In the genomic region with DNA sequence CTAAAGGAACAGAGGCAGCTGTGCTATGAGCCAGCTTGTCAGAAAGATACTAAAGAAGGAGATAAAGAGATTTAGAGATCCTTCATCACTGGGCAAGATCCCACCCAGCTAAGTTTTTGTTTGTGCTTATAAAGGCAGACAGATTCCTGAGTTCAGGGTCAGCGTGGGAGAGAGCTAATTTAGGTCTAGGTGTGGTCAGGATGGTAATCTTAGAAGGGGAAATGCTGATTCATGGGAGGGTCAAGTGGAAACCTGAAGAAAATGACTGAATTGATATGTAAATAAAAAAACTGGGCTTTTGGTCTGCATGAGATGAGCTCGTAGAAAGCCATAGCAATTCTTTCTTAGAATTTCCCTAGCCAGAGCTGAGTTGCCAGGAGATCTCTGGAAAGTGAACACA, we compare ENCODE assay signal across 37 mouse cellular contexts. TPM values are rescaled to one million over a fixed set of nuclear protein-coding genes. Genes with fewer than 3 reads are reported as not detected.
"Had no signal": no experiment of that assay in that cellular context is flagged by ENCODE, and none has a peak within 500 bp of the region (broad histone marks: within the 10 kb centered on the region; RNA-seq: fewer than 3 reads in every experiment).

No protein-coding gene starts in this region.

- DNase-seq: gastrocnemius, postnatal 14 days; gastrocnemius, postnatal 36 days; heart, adult 2 months; heart, postnatal 10 days; heart, postnatal 4 days; kidney, adult 18-20 months; kidney, adult 8-10 months; kidney, postnatal 10 days; kidney, postnatal 25 days; kidney, postnatal 4 days; liver; liver, embryonic 13.5 days had no signal

- H3K4me2 ChIP-seq: heart, embryonic 12.5 days; hindbrain, embryonic 12.5 days; hindbrain, embryonic 14.5 days; intestine, embryonic 15.5 days; limb, embryonic 12.5 days; liver, embryonic 11.5 days; liver, embryonic 13.5 days had no signal

- H3K36me3 ChIP-seq: heart, embryonic 12.5 days; hindbrain, embryonic 10.5 days; hindbrain, embryonic 12.5 days; intestine, embryonic 15.5 days; limb, embryonic 10.5 days; limb, embryonic 12.5 days; liver, embryonic 13.5 days had no signal

- ATAC-seq: hindbrain, embryonic 16.5 days; inflammation-experienced regulatory T-cells, adult 6 months; intestine, embryonic 15.5 days; intestine, postnatal 0 days had no signal

- H3K9me3 ChIP-seq: heart, embryonic 12.5 days; hindbrain, embryonic 10.5 days; hindbrain, embryonic 12.5 days; intestine, embryonic 15.5 days; limb, embryonic 10.5 days; limb, embryonic 12.5 days; liver, embryonic 13.5 days had no signal

- H3K4me1 ChIP-seq: heart, embryonic 12.5 days; hindbrain, embryonic 12.5 days; intestine, embryonic 15.5 days; limb, embryonic 10.5 days; limb, embryonic 12.5 days; liver, embryonic 13.5 days had no signal

- H3K4me3 ChIP-seq: heart, adult 2 months; heart, embryonic 12.5 days; hindbrain, embryonic 10.5 days; hindbrain, embryonic 12.5 days; intestine, embryonic 15.5 days; layer of hippocampus, adult 2 months; left cerebral cortex, adult 2 months; limb, embryonic 10.5 days; limb, embryonic 12.5 days; liver, embryonic 13.5 days had no signal

- H3K9ac ChIP-seq: heart, embryonic 12.5 days; hindbrain, embryonic 12.5 days; hindbrain, embryonic 14.5 days; intestine, embryonic 15.5 days; limb, embryonic 12.5 days; liver, embryonic 13.5 days had no signal

- H3K27me3 ChIP-seq: heart, embryonic 12.5 days; hindbrain, embryonic 12.5 days; intestine, embryonic 15.5 days; limb, embryonic 12.5 days; liver, embryonic 13.5 days had no signal

- H3K27ac ChIP-seq: heart, adult 2 months; hindbrain, embryonic 10.5 days; hindbrain, embryonic 12.5 days; hindbrain, embryonic 14.5 days; intestine, embryonic 15.5 days; layer of hippocampus, adult 2 months; left cerebral cortex, adult 2 months; limb, embryonic 10.5 days; limb, embryonic 12.5 days; liver, embryonic 13.5 days had no signal

RNA-seq across cellular contexts. Expression of a gene that starts 2.9 kb away (rescaled TPM):
- total RNA-seq: gastrocnemius, adult 18-20 months; gastrocnemius, adult 8-10 months; gastrocnemius, postnatal 14 days; gastrocnemius, postnatal 36 days; heart, adult 2 months; heart, postnatal 10 days; heart, postnatal 25 days; heart, postnatal 4 days; layer of hippocampus, adult 2 months; layer of hippocampus, postnatal 10 days; layer of hippocampus, postnatal 25 days; left cerebral cortex, adult 2 months; left cerebral cortex, postnatal 14 days; left cerebral cortex, postnatal 36 days had no signal
- polyA plus RNA-seq: heart, embryonic 12.5 days; heart, embryonic 14.5 days; heart, embryonic 16.5 days; hindbrain, embryonic 10.5 days; hindbrain, embryonic 12.5 days; hindbrain, embryonic 14.5 days; hindbrain, embryonic 16.5 days; inflammation-experienced regulatory T-cells, adult 6 months; intestine, embryonic 15.5 days; intestine, postnatal 0 days; kidney, embryonic 14.5 days; kidney, embryonic 16.5 days; limb, embryonic 10.5 days; limb, embryonic 12.5 days; limb, embryonic 14.5 days; liver, embryonic 11.5 days; liver, embryonic 13.5 days had no signal
